Mouse (Mus musculus) retina, adult 2 months (tissue): ENCODE measurements around the gene Tmprss11f.
"Not testable (repeated sequence)": the region's sequence is repeated elsewhere in the genome, so short reads cannot be mapped to it uniquely, and the experiment has no call there.

Source experiments
- DNase-seq: peaks from one replicate; pipeline ENCODE4 v3.0.0-alpha.2; 2012; ENCODE audit warnings: low read depth, low spot score

Gene Tmprss11f

DNA sequence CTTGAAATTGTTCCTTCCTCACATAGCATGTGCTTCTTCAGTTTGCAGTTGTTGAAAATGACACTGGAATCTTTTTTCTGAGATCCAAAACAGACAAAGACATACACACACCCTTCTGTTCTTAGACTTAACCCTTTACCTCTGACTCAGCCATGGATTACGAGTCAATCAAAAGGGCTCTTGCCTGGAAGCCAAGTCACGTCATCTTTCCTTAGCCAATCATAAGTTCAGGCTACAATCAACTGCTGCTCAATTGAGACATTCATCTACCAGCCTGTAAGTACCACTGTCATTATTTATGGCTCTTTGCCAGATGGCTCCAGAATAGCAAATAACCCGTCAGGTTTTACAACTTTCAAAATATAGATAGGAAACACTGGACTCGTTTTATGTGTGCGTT lies at the start of gene Tmprss11f:
Gene Tmprss11f (minus strand): TSS at position 101 of the 400 bp plus-strand sequence.
- DNase-seq = no peak

DNA sequence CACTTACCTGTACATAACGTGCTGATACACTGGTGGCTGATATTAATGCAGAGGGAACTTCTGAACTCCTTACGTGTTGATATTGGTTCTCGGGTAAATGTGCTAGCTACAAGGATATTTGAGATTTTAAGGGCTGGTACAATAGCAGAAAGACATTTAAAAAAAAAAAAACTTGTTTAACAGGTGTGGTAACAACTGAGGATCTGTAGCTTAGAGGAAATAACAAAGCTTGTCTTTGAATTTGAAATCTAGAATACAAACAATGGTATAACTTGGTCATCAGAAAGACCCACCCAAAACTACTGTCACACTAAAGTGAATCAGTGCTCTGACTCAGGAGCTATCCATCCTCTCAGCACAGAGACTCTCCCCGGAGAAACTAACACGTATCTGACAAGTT lies 44.0 kb upstream of the Tmprss11f start, which contains the start of gene Tmprss11b:
Gene Tmprss11b (minus strand): TSS at position 101 of the 400 bp plus-strand sequence.
- no peak for DNase-seq

DNA sequence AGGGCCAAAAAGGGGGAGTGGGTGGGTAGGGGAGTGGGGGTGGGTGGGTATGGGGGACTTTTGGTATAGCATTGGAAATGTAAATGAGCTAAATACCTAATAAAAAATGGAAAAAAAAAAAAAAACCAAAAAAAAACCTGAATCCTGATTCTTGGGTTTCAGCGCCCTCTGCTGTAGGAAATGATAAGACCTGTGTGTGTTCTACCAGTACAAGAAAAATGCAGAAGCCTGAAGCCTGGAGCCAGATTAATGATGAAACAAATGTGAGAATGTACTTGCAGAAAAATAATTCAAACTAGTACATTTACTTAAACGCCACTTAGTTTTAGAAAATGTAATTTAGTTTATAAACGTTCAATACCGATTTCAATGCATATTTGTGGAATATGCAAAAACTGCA lies 17.0 kb upstream of the Tmprss11f start:
- peak; percentile 6 for DNase-seq

DNA sequence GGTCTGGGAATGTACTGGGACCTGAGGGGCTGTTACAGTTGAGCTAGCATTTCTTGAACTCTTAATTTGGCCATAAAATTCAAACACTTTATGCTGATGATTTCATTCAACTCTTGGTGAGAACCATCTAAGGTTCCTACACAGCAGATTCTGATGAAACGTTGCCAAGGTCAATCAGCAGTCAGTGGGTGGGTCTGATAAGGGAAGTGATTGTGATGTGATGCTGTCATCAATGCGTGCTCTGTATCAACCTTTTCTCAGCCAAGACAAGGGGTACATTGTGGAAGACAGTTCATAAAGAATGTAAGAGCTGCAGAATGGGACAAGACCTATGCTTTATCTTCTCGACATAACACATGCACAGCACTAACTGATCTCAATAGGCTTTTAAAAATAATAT lies 8.6 kb upstream of the Tmprss11f start:
- no peak for DNase-seq

DNA sequence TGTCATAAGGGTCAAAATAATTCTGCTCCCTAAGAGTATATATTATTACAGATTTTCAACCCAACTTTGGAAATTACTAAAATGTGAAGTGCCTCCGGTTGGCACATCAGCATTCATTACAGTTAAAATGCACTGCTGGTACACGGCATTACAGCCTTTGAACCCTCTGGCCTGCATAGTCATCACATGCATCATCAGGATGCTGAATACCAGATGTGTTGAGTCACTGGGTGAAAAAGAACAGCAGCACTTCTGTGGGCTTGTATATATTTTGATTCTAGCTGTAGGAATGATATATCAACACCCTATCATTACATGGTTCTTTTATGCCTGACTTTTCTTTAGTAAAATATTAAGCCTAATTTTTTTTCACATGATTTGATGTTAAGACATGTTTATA lies 1.5 kb downstream of the Tmprss11f start:
- no peak for DNase-seq

DNA sequence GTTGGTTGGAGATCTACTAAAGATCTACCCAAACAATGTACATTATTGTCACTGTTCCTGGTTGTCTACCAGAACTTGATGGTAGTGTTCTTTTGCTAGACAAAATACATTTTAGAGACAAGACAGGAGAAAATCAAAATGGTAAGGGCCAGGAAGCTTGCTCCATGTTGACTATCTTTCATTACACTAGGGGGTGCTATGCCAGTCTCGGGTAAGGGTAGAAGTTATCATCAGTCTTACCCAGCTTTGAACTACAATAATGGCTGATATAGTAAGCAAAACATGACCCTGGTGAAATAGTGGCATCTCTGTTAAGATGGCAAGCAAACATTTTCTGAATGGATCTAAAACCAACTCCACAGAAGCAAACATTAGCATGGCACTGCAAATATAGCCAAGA lies 10.4 kb downstream of the Tmprss11f start:
- no peak for DNase-seq

DNA sequence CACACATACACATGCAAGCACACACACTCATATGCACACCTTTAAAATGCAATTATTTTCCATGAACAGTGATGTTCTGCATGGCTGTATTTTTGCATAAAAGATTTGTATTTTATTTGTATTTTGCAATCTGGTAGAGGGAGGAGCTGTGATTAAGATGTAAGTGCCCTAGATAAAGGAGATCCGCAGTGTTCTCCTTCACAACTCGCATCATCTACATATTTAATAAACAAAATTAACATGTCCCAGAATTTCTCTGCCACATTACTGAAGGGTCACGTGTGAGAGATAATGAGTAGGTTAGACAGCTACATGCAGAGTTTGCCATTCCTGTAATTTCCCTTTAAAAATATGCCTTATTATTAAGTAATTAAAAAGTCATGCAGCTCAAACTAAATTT lies 46.3 kb downstream of the Tmprss11f start:
- no peak for DNase-seq

DNA sequence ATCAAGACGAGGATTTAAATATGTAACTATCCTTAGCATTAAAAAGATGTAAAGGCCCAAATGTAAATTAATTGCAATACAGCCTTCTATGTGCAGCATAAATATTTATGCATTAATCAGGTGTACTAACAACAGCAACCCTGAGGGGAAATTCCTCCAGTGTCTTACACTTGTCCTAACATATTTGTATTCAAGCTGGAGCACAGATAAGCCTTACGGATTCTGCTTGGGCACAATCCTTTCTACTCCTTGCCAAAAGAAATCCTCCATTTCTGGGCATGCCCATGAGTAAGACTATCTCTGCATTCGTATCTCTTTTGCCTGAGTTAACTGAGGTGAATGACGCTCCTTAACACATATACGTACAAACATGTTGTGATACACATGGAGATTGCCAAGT lies 49.6 kb downstream of the Tmprss11f start:
- no peak for DNase-seq

DNA sequence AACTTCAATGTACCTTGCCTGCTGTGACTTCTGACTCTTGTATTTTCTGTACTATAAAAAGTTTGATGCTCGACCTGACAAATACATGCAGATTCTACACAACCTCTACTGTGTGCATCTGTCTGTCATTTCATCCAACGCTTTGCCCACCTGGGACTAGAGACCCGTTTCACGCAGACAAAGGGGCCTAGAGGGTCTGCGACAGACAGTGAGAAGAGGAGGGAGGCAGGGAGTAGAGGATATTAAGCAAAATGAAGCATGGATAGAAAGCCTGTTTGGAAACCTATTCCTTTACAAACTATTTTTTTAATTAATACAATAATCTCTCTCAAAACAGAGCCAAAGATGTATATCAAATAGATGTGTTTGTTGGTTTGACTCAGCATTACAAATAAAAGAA lies 50.2 kb downstream of the Tmprss11f start:
- no peak for DNase-seq

DNA sequence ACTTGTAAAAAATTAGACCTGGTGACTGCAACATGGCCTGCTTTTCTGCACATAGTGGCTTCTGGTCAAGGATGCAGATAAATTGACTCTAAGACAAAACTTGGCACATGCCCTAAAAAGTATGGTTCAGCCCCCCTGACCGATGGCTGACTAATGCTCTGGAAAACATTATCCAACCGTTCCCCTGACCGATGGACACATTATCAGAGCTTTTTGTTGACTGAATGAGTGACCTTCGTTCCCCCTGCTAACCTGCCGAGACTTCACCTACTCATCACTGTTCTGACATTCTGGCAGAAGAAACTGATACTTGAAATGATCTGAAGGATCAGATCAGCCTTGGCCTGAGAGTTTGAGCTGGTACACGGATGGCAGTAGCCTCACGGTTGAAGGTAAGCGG lies 53.5 kb downstream of the Tmprss11f start:
- not testable (repeated sequence) for DNase-seq

DNA sequence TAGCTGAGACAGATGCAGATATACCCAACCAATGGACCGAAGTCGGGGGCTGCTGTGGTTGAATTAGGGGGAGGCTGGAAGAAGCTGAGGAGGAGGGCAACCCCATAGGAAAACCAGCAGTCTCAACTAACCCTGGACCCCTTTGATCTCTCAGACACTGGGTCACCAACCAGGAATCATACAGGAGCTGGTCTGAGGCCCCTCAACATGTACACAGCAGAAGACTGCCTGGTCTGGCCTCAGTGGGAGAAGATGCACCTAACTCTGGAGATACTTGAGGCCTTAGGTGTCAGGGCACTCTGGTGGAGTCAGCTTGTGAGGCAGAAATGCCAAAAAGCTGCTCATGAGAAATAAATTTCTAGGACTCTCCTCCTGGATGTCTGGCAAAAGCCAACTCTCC lies 85.5 kb downstream of the Tmprss11f start:
- no peak for DNase-seq

DNA sequence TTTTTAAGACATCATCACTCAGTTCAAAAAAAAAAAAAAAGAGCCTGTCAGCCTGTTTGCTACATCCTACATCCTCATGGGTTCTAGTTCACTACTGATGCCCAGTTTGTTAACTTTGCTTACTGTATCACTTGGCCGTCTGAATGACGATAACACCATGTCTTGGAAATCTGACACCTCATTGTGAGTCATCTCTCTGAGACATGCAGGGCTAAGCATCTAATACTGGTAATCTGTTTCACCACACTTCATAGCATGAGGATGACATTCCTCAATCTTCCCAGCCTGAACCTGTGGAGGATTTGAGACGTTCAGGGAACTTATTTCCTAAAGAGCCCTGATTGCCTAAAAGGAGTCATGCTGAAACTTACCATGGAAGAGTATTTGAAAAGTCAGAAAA lies 91.6 kb downstream of the Tmprss11f start:
- no peak for DNase-seq

DNA sequence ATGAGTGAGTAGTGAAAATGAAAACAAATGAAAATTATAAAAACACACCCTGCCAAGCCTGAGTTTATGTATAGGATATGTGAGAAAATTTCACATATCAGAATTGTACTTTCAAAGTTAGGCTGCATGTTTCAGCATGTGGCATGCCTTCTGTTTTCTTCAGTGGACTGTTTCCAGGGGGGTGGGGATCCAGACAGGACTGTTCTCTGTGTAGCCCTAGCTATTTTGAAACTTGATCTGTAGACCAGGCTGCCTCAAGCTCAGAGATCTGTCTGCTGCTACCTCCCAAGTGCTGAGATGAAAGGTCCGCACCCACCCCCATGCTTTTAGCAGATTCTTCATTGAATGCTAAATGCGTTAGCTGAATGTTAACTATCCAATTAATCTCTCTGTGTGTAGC lies 103.5 kb downstream of the Tmprss11f start:
- no peak for DNase-seq

DNA sequence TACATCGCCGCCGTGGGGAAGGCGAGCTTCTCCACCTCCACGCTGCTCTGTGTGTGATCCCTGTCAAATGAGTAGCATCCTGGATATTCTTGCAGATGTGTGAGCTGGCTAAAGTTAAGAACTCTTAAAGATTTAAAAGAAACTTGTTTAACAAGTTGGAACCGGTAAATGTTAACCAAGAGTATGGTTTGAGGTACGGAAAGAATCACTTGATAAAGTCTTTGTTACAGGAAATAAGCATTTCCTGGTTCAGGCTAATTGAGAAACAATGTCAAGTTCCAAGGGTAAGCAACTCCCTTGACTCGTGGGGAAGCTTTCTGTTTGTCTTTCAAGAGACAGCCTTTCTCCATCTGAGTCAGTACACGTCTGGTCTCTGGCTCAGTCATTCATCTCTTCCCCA lies 113.7 kb downstream of the Tmprss11f start, which contains the start of gene Tmprss11g:
Gene Tmprss11g (minus strand): TSS at position 101 of the 400 bp plus-strand sequence.
- no peak for DNase-seq

DNA sequence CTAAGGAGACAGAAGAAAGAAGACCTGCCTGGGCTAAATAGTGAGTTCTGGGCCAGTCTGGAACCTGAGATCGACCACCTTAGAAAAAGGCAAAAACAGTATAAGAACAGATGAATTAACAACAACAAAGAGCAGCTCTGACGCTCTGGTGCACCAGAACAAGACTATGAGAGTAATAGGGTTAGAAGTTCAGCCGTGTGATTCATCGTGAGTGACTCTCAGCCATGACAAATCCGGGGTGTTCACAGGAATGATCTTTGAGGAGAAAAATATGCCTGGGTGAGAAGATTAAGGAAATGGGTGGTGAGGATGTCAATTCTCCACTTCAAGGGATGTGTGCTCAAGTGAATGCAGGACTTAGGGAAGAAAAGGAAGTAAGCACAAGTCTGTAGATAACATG lies 120.7 kb downstream of the Tmprss11f start:
- DNase-seq = no peak

DNA sequence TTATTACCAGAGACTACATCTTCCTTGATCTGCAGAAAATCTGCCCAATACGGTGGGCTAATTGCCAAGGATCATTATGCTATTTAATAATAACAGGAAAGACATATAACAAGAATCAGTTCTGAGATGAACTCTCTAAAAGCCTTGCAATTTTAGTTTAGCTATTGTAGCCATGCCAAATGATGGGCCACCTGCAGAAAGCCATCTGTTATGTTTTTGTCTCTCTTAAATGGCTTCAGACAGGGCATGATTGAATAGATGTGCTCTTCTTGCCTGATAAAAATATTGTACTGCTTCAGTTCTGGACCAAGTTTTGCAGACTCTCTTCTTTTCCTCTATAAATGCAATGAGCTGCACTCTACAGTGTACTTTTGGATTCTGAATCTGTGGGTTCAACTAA lies 138.8 kb downstream of the Tmprss11f start:
- DNase-seq = no peak

DNA sequence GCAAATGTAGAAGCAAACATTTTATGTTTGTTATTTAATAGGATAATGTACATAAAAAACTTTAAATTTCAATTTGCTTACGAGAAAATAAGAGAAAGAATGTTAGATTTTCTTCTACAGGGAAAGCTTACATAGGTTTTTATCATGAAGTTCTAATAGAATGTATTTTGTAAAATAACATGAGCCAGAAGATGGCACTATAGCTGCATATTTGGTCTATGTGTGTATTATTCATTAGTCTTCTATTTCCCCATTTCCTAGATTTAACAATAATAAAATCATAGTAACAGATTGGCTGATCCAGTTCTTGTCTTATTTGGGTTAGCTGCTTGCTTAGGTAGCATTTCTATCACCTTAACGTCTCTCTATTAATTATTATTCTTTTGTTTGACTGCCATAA lies 149.7 kb downstream of the Tmprss11f start:
- no peak for DNase-seq

DNA sequence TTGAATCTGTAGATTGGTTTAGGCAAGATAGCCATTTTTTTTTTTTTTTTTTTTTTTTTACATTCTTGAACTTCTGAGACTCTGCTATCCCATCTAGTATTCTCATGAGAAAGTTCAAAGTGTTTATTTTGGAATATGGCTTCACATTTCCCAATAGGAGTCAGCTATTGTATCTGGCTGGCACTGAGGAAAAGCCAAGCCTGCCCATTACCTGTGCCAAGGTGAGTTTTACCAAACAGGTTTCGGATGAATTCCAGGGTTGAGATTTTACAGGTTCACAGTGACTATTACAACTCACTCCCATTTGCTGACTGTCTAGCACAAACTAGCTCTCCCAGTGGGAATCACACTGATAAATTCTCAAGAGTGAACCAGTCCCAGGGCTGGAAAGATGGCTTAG lies 150.2 kb downstream of the Tmprss11f start:
- no peak for DNase-seq

DNA sequence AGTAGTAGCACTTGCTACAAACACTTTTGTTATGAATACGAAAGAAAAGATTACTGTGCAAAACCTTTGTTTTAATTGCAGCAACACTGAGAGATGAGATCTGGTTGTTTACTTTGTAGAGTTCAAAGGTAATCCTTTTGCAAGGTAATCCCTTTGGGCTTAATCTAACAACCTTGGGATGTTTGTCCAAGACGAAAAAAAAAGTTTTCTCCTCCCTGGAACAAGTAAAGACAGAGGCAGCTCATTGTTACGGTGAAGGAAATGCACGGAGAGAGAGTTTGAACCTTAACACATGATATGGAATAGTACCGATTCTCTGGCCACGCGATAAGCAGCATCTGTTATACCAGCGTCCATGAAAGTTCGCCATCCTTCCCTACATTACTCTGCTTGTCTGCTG lies 158.4 kb downstream of the Tmprss11f start:
- DNase-seq = no peak
